Mouse (Mus musculus) layer of hippocampus, postnatal 25 days (tissue): ENCODE results near the gene Brd7. TPM values are rescaled to one million over a fixed set of nuclear protein-coding genes. Genes with fewer than 3 reads are reported as not detected.
A peak's percentile ranks its signal among the peaks of the same experiment; 100 is the strongest.

ENCODE experiments used
- DNase-seq, 2 experiments: peaks; one replicate each; pipeline ENCODE4 v3.0.0; 2022; ENCODE audit warnings: mixed read lengths in 2 of 2, low spot score in 1 of 2; ENCODE audit errors: extremely low spot score in 1 of 2
- total RNA-seq, 2 experiments: library from RNA; stranded (reverse); gene quantifications; 2 replicates each; pipeline ENCODE4 v1.2.3; 2021

Brd7 gene
- total RNA-seq, result 10 to 100 TPM; 53.3 to 55.2 TPM

DNA sequence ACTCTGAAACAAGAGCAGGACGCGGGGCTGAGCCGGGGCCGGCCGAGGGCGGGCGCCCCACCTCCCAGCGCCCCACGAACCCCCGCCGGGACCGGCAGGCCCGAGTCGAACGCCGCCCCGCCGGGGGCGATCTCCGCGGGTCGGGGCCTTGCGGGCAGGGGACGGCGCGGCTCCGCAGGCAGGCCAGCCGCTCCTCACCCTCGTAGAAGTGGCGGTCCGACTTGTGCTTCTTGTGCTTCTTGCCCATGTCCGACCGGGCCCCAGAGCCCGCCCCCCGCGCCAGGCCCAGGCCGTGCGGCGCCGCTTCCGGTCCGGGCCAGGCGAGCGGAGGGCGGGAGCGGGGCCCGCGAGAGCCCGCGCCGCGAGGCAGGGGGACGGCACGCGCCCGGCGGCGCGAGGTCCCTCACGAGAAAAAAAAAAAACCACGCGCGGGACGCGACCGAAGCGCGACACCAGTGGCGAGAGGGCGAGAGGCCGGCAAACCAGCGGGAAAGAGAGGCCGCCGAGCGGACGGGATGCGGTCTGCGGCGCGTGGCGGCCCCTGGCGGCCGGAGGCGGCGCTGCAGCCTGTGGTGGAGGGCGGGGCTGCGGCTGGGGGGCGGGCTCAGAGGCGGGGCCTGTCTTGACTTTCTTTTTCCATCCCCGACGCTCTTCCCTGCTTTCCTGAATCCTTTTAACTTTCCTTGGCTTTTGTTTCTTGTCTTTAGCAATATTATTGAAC is at the start of gene Brd7:
Brd7 (minus strand) TSS at position 487 of the 721 bp plus-strand sequence.
- DNase-seq, result peak; percentile 92 to 94

DNA sequence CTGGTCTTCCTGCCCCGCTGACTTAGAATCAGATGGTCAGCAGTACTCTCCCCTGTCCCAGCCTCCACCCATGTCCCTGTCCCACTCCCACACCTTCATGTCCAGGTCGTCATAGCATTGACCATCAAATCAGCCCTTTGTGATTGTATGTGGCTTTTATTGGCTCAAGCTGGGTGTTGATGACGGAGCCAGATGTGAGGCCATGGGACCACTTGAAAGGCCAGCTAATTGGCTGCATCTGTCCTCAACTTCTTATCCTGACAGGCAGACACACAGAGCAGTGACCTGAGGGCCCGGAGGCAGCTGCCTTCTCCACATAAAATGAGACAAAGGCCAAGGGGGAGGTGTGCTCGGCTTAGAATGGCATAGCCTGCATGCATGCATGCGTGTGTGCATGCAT is 49.5 kb upstream of the Brd7 start:
- DNase-seq, result no peak

DNA sequence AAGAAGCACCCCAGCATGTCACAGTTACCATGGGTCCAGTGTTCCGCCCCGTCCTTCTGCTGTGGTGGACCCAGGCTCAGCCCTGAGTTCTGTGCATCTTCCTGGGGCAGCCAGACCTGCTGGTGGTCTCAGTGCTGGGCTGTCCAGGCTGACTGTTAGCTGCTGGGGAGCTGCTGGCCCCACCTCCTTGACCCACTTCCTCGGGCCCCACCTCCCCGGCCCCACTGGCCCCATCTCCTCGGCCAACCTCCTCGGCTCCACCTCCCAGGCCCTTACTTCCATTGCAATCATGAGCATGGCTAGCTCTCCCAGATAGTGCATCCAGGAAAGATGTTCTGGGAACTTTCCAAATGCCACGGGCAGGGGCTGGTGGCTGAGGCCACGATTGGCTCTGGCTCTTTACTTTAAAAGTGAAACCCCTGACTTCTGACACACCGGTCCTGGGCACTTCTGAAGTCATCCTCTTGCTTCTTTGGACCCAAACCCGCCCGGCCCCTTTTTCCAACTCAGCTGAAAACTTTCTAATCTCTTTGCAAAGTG is 47.5 kb upstream of the Brd7 start:
- no peak for DNase-seq

DNA sequence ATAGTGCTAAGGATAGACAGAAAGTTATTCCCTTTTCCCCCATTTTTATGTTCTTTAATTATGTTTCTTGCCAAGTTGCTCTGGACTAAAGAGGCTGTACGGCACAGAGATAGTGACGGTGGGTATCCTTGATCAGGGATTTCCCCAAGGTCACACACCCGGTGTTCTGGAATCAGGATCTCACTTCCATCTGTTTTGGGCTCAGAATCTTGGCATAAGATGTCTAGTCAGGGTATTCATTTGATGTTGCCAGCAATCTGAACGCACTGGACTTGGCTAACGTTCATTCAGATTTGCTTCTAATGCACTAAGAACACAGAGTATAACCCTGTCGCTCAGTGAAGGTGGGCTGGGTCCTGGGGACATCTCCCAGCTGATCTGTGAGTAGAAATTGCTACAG is 45.7 kb upstream of the Brd7 start:
- no peak for DNase-seq

DNA sequence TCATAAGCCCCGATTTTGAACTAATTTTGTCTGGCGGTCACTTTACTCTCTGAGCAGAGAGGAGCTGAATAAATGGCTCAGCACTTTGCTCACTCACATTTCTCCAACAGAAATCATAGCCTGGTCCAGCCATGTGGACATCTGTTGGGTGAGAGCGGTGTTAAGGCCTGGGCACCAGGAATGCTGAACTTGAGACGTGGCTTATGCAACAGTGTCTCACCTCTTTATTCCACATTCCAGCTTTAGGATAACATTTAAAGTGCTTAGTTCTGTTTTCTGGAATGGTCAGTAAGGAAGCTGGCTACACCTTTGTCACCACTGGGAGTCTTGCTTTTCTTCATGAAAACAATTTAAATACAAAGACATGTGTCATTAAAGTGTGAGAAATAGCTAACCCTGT is 36.1 kb upstream of the Brd7 start:
- no peak for DNase-seq

DNA sequence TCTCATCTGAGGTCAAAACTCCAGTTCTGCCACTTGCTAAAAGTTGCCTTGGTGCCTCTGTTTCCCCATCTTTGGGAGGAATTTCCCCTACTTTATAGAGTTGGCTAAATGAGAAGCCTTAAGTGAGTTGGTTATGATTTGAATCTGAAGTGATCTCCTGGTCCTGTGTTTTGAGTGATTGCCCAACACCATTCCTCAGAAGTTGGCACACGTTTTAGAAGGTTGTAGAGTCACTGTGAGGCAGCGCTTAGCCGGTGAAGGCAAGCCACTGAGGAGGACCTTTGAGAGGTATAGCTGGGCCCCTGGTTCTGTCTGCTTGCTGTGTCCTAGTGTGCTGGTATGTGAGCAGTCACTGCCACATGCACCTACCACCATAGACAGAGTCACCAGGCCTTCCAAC is 31.3 kb upstream of the Brd7 start:
- no peak for DNase-seq

DNA sequence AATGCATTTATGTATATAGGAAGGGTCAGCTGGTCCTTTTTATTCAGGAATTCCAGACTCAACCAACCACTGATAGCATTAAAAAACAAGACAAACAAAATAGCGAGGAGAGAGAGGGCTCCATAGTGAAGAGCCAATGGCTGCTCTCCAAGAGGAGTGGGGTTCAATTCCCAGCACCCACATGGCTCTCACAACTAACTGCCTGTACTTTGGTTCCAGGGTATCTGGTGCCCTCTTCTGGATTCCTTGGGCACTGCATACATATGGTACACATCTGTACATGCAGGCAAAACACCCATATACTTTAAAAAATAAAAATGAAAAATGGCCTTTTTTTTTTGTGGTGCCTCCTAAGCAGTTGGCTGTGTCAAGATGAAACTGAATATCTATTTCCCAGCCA is 28.8 kb upstream of the Brd7 start:
- no peak for DNase-seq

DNA sequence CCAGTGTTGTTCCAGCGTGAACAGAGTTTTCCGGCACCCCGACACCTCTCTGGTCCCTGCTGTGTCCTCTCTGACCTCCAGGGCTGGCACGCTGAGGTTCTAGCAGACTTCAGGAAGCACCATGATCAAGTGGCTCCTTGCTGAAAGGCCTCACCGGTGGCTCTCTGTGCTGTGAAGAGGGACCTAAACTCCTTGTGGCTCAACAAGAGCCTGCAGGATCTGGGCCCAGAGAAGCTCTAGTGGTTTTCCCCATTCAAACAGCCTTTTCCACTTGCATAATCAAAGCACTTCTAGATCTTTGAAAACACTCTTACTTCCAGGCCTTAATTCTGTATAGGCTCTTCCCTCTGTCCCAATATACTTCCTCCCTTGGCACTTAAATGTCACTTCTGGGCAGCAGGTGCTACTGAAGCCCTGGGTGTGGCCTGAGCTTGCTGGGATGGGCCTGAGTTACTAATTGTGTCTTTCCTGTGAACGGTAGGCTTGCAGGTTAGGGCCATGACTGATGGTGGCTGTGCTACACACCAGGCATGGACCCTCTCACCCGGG is 26.8 kb upstream of the Brd7 start:
- DNase-seq, result no peak

DNA sequence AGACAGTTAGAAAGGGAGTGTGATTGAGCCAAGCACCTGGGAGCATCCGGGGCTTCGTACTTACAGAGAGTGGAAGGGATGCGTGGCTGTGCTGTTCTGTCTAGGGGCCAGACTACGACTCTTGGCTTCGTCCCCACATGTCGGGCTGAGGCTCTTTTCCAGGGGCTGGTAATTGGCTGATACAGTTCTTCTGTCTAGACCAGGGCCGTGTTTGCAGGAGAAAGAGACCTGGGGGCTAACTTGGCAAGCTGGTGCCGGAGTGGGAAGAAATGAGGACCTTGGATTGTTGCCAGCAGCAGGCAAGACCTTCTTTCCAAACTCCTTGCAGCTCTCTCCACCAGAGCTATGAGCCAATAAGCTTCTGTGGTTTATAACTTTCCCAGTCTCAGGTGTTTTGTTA is 25.9 kb upstream of the Brd7 start:
- DNase-seq, result no peak

DNA sequence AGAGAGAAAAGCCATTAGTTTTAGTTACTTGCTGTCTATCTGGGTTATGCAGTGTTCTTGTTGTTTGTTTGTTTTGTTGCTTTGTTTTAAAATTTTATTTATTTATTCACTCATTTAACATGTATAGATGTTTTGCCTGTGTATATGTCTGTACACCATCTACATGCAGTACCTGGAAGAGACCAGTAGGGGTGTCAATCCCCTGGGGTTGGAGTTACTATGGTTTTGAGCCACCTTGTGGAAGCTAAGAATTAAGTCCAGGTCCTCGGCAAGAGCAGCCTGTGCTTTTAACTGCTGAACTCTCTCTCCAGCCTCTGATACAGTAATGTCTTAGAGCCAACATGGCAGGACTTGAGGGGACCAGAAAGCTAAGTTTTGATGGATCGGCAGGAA is 21.2 kb upstream of the Brd7 start:
- no peak for DNase-seq

DNA sequence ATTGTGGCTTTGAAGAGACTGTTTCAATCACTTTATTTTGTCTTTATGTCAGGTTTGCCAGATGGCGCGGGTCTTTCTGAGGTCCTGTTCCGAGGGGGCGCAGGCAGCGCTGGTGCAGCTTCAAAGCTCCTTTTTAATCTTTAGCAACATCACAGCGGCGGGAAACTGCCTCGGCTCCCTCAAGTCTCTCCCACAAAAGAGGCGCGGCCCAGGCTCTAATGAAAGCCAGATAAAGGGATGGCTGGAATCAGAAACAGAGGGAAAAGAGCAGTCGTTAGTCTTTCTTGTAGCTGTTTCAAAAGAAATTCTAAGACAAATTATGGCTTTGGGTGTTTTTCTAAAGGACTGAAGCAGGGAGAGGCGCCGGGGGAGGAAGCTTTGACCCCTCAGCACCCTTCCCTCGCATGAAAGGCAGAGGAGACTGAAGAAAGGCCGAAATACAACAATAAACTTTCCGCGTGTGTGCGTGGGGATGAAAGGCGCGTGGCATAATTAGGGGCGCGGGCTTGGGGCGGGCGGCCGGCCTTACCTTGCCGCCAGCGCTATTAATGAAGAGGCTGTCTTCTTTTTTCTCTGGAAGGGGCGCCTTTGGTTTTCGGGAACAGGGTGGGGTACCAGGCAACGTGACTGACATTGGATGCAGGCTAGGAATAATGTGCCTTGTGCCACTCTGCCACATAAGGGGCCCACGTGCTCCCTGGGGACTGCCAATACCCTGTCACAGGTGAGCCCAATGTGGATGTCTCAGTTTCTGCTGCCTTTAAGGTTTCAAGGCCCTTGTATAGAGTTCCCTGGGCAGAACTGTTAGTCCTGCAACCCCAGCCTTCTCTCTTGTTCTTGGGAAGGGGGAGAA is 20.5 kb upstream of the Brd7 start:
- no peak for DNase-seq

DNA sequence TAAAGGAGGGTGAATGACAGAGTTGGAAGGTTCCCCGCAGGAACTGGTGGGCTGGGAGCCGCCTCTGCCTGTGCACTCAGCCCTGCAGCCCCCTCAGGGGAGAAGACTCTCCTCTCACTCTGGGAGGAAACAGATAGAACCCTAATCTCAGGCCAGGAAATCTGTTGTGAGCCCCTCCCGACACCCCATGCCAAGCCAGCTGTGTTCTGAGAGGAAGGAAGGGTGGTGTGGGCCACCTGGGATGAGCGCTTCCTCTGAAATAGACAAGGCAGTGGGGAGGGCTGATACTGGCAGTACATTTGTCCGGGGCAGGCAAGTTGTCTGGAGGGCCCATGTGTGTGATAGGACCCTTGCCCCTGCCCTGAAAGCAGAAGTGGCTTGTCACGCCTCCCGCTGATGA is 18.5 kb upstream of the Brd7 start:
- DNase-seq, result no peak

DNA sequence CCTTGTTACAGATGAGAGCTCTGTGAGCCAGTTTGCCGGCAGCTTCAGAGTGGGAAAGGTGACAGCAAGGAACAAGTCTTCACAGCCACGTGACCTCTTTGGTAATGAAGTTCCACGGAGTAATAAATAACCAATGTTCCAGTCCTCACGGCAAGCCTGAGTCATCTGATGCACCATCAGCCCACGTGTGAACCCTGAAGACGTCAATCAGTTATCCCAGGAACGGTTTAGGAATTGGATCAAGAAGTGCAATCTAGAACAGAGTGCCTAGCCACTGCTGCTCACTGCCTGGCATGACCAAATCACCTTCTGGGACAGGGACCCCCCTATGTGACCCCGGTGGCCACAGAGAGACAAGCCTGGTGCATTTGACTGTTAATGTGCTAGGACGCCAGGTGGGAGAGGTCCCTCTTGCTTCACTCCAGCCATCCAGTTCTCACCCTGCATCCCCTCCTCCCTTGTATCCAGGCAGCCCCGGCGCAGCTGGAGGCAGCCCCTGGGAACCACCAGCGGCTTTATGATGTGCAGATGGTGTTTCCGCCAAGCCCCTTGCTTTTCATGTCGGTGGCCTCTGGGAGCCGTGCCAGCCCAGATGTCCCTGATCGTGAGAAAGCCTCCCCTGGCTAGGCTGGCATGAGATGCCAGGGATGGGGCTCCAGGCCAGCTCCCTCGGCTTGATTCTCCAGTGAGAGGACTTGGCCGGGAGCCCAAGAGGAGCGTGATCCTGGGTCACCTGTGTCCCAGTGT is 15.0 kb upstream of the Brd7 start:
- DNase-seq, result peak in 1 of 2 experiments; percentile 41

DNA sequence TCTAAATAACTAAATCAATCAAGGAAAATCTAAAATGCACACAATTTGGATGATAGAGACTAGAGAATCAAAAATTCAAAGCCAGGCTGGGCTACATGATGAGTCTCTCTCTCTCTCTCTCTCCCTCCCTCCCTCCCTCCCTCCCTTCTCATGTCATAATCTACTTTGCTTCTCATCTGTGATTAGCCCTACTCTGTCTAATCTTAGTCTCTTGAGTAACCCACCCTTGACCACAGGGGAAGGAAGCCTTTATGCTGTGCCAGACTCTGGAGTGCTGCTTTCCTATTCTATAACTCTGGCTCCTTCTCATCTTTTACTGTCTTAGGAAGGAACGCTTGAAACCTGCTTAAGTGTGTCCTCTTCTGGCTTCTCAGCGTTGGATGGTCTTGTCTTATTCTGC is 9.5 kb upstream of the Brd7 start:
- no peak for DNase-seq

DNA sequence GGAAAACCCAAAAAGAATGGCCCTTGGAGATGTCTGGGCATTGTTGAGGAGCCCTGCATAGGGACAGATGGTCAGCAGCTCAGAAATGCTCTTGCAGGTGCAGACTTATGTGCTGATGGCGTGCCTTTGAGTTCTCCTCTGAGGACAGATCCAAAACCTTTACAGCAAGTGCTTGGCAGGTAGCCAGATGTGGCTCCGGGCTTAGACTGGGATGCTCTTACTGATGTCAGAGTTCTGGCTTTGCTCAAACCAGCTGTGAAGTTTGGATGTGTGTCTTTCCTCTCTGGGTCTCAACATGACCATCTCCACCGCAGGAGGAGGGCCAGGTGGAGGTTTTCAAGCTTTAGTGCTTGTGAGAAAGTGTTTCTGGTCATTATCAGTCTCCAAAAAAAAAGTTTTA is 7.8 kb upstream of the Brd7 start:
- no peak for DNase-seq

DNA sequence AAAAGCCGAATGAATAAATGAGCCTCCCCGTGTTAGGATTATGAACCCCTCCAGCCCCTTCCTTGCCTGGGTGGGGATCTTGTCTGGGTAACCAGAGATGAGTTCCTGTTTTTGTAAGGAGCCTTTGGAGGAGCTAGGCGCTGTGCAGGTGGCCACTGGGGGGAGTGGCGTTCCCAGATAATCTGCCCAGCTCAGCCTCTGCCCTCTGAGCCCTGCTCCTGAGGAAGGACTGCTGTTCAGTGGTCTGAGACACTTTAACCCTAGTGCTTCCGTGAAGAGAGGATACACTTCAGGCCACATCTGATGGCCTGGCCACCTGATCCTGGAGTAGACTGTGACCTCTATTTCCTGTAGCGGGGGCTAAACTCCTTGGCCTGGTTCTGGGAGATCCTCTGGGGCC is 7.2 kb upstream of the Brd7 start:
- no peak for DNase-seq

DNA sequence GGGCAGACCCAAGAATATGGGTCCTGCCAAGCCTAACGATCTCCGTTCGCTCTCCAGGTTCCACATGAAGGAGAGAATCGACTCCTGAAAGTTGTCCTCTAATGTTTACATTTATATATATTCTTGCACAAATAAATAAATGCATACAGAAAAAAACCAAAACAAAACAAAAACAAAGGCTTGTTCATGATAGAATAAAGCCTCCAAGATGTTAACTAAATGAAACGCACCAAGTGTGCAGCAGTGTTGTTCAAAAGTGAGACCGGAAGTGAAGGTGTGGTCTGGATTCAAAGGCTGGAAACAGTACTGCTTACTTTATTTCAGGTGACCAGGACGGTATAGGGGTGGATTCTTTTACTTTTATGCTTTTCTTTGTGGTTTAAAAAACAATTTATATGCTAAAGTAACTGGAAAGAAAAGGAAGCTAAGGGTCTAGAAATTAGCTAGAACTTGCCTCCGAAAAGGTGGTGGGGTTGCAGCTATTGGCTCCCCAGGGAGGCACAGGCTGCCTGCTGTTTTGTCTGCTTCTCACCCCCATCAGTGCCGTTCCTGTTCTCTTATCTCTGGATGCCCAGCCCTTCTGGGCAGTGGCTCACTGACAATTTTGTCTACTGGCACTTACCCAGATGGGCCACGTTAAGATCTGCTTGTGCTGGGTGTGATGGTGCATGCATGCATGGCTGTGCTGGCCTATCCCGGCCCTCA is 604 bp upstream of the Brd7 start:
- no peak for DNase-seq

DNA sequence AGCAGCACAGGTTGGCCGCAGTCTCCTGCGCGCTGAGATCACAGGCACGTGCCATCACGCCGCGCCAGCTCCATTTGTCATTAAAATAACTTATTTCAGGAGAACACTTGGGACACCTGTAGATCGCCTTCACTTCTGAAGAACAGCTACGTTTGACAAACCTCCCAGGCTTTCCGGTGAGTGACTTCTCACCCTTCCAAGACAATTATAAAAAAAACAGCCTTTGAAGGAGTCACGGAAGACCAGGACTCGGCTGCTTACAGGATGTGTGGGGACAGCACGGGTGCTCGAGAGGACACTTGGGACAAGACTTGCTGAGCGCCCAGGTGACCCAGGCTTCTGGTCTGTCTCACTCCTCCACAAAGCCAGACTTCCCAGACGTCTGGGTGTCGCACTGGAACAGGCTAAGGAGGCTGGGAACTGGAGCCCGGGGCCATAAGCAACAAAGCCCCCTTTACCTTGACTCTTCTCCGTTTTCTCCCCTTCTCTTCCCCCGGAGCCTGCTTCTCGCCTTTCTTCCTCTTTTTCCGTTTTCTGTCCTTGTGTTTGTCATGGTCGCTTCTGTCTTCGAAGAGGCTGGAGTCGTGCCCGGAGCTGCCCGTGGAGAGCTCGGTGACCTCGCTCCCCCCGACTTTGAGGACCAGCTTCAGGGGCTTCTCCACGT is 818 bp downstream of the Brd7 start:
- no peak for DNase-seq

DNA sequence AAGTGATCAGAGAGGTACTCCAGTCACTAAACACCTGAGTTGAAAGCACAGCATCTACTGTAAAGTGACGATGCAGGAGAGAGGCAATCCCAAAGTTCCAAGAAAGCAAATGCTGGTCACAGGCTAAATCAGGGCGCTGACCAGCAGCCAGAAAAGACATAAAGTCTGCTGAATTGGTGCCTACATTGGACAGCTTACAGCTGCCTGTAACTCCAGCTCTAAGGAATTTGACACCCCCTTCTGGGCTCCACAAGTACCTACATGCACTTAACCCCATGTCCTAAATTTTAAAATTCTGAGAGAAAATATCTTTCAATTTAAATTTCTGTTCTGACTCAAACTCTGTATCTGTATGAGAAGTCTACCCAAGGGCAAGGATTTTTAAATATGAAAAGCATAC is 2.0 kb downstream of the Brd7 start:
- DNase-seq, result no peak

DNA sequence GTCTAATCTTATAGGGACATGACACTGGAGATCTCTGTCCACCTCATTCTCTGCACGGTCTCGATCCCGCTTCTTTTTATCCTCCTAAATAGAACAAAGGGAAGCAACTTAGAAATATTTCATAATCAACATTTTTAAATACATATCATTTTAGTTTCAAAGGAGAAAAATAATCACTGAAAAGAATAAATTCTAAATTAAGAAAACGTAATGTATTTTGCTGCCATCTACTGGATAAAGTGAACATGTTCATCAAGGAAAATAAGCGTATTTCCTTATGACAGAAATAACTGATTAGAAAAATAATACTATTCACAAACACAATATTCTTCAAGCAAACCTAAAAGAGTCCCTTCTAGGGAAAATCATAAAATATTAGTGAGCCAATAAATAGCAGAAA is 4.0 kb downstream of the Brd7 start:
- DNase-seq, result no peak
